Mouse (Mus musculus) cerebellum, adult 2 months (tissue): ENCODE measurements around the gene Dixdc1.
A peak's percentile ranks its signal among the peaks of the same experiment; 100 is the strongest.

Source experiments
- CTCF ChIP-seq: fragments of 200-500 bp; IDR thresholded peaks from 2 replicates; pipeline ENCODE4 v1.5.1; 2011; ENCODE audit warnings: low read depth, mild to moderate bottlenecking, control low read depth, low read length, moderate library complexity, borderline replicate concordance; ENCODE audit not compliant: insufficient read depth
- POLR2A ChIP-seq: fragments of 200-500 bp; IDR thresholded peaks from 2 replicates; pipeline ENCODE4 v1.6.1; 2011; ENCODE audit warnings: low read length, control low read depth, borderline replicate concordance; ENCODE audit not compliant: insufficient read depth

- TF ChIP-seq CTCF, result peak; percentile 61
- peak; percentile 66; the same call in 1 of the 2 replicates for TF ChIP-seq POLR2A
Measured at GRCm38 (mm10) chr9:50768107-50769002, 29.0 kb upstream of the Dixdc1 start, which contains the start of gene Fdxacb1.
